Mouse (Mus musculus): ENCODE data around the gene Trim29. TPM values are rescaled to one million over a fixed set of nuclear protein-coding genes. Genes with fewer than 3 reads are reported as not detected.

Gene Trim29
- polyA plus RNA-seq, 2 experiments, result 49.4 to 77.6 TPM

DNA sequence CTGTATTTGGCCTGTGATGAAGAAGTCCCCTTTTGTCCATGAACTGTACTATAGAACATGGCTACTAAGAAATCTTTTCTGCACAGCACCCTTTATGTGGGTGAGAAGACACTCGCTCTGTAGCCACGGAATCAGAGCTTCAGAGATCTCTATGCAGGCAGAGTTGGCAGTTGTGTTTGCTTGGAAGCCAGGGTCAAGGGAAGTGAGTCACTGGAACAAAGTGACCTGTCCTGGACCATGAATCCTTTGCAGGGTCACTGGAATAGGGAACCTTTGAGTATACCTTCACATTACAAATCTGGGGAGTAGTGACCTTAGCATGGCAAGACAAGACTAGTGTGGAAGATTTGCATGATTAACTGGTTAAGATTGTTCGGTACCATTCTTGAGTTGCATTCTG is 58.1 kb downstream of the Trim29 start:
- Histone ChIP-seq H3K36me3 (ENCODE audit: control insufficient read depth, insufficient read depth, low read length) (no peaks in the 10 kb centered on the region), H3K9me3 (ENCODE audit: control insufficient read depth, low read length) (no peaks in the 10 kb centered on the region), H3K4me1 (ENCODE audit: control insufficient read depth, insufficient read depth, low read length) (no peaks in the 10 kb centered on the region), H3K4me3 (replicated peaks; ENCODE audit: low read length) (no peak overlapping the region), H3K27ac (replicated peaks; ENCODE audit: low read depth, low read length) (no peak overlapping the region), H3K9ac (ENCODE audit: low read depth, low read length, severe bottlenecking) (no peak overlapping the region), H3K27me3 (ENCODE audit: control insufficient read depth, insufficient read depth, low read length) (no peaks in the 10 kb centered on the region), H3K4me2 (replicated peaks; ENCODE audit: low read depth, low read length, severe bottlenecking) (no peak overlapping the region)
- DNase-seq (ENCODE audit: low spot score) (no peak), ATAC-seq (ENCODE audit: low FRiP score, low read depth) (no peak)
- 83% methylated on average over 3 of the region's 3 CpGs for WGBS
- no peak for TF ChIP-seq POLR2A (IDR thresholded peaks at IDR 0.05; ENCODE audit: borderline replicate concordance, extremely low read depth, insufficient read depth, insufficient read length)

- no peak for DNase-seq (ENCODE audit: low spot score)
- no peaks in the 10 kb centered on the region for H3K36me3 ChIP-seq (ENCODE audit: control insufficient read depth, insufficient read depth, low read length)
- TF ChIP-seq POLR2A (IDR thresholded peaks at IDR 0.05; ENCODE audit: borderline replicate concordance, extremely low read depth, insufficient read depth, insufficient read length), result no peak
Observed at GRCm38 (mm10) chr9:43383871-43384270, 73.2 kb downstream of the Trim29 start.

GRCm38 (mm10) chr9:43384400-43384799 is 73.8 kb downstream of the Trim29 start:
- no peak overlapping the region for H3K27ac ChIP-seq (replicated peaks; ENCODE audit: low read depth, low read length)
- WGBS, result 81% methylated on average over 3 of the region's 3 CpGs
- no peaks in the 10 kb centered on the region for H3K9me3 ChIP-seq (ENCODE audit: control insufficient read depth, low read length)
- H3K27me3 ChIP-seq (ENCODE audit: control insufficient read depth, insufficient read depth, low read length), result no peaks in the 10 kb centered on the region
- ATAC-seq (ENCODE audit: low FRiP score, low read depth) (no peak), DNase-seq (ENCODE audit: low spot score) (no peak)
- H3K36me3 ChIP-seq (ENCODE audit: control insufficient read depth, insufficient read depth, low read length), result no peaks in the 10 kb centered on the region
- no peak overlapping the region for H3K9ac ChIP-seq (ENCODE audit: low read depth, low read length, severe bottlenecking)
- no peaks in the 10 kb centered on the region for H3K4me1 ChIP-seq (ENCODE audit: control insufficient read depth, insufficient read depth, low read length)
- no peak overlapping the region for H3K4me2 ChIP-seq (replicated peaks; ENCODE audit: low read depth, low read length, severe bottlenecking)
- TF ChIP-seq POLR2A (IDR thresholded peaks at IDR 0.05; ENCODE audit: borderline replicate concordance, extremely low read depth, insufficient read depth, insufficient read length), result no peak
- no peak overlapping the region for H3K4me3 ChIP-seq (replicated peaks; ENCODE audit: low read length)

More at GRCm38 (mm10) chr9:43383871-43384270, 73.2 kb downstream of the Trim29 start:
- Histone ChIP-seq H3K27me3 (ENCODE audit: control insufficient read depth, insufficient read depth, low read length) (no peaks in the 10 kb centered on the region), H3K4me1 (ENCODE audit: control insufficient read depth, insufficient read depth, low read length) (no peaks in the 10 kb centered on the region), H3K9ac (ENCODE audit: low read depth, low read length, severe bottlenecking) (no peak overlapping the region), H3K4me3 (replicated peaks; ENCODE audit: low read length) (no peak overlapping the region), H3K9me3 (ENCODE audit: control insufficient read depth, low read length) (no peaks in the 10 kb centered on the region), H3K27ac (replicated peaks; ENCODE audit: low read depth, low read length) (no peak overlapping the region), H3K4me2 (replicated peaks; ENCODE audit: low read depth, low read length, severe bottlenecking) (no peak overlapping the region)
- WGBS, result 72% methylated on average over 4 of the region's 4 CpGs
- no peak for ATAC-seq (ENCODE audit: low FRiP score, low read depth)

Other genes with a start within 250 kb of the Trim29 start
- gene Arhgef12, start 203.6 kb upstream of the Trim29 start, polyA plus RNA-seq (2012; rRNA removed), result 26.1 and 26.9 TPM in 2 replicates
- 15.7 and 18.6 TPM in 2 replicates for gene Arhgef12, start 203.6 kb upstream of the Trim29 start, polyA plus RNA-seq (2014; fragmentation: Nextera tagmentation; extraction: Ambion mirVana)
- 16.3 and 19.6 TPM in 2 replicates for gene Tmem136, start 194.3 kb upstream of the Trim29 start, polyA plus RNA-seq (2012; rRNA removed)
- gene Tmem136, start 194.3 kb upstream of the Trim29 start, polyA plus RNA-seq (2014; fragmentation: Nextera tagmentation; extraction: Ambion mirVana), result 7.7 and 9.6 TPM in 2 replicates
- gene Pou2f3, start 100.5 kb upstream of the Trim29 start, polyA plus RNA-seq (2012; rRNA removed), result 6.5 and 6.9 TPM in 2 replicates
- gene Pou2f3, start 100.5 kb upstream of the Trim29 start, polyA plus RNA-seq (2014; fragmentation: Nextera tagmentation; extraction: Ambion mirVana), result 5.2 and 7.9 TPM in 2 replicates
- gene Oaf, start 70.9 kb upstream of the Trim29 start, polyA plus RNA-seq (2012; rRNA removed), result 149 and 154 TPM in 2 replicates
- gene Oaf, start 70.9 kb upstream of the Trim29 start, polyA plus RNA-seq (2014; fragmentation: Nextera tagmentation; extraction: Ambion mirVana), result 145 and 172 TPM in 2 replicates